Mouse (Mus musculus) bone marrow, adult 2 months (tissue): ENCODE measurements at regions not wholly inside any gene's neighbourhood (a gene's known extent, or its start where the extent isn't known, plus 50 kb on each side); places are given as distances from the start of the nearest gene placed in this dataset.

Experiments
- CTCF ChIP-seq: fragments of 200-500 bp; IDR thresholded peaks from 2 replicates; pipeline ENCODE4 v1.5.1; 2011; ENCODE audit warnings: low read length, control low read depth; ENCODE audit not compliant: control insufficient read depth, insufficient read depth
- POLR2A ChIP-seq: fragments of 200-500 bp; IDR thresholded peaks from 2 replicates; pipeline ENCODE4 v1.6.1; 2011; ENCODE audit warnings: low read depth, mild to moderate bottlenecking, control low read depth, low read length, borderline replicate concordance; ENCODE audit not compliant: control insufficient read depth

DNA sequence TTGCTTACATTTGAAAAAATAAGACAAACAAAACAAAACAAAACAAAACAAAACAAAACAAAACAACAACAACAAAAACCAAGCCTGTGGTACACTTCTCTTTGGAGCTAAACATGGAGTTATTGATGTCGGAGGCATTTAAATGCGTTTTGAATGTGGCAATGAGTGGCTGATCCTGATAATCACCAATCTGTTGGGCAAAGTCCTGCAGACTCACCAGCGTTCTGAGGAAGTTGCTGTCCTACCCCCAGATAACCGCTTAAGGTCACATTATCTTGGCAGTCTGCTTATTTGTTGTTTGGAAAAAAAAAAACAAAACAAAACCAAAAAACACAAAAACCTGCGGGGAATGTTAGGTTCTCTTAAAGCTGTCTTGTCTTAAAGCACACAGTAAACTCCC lies 205.4 kb downstream of the Hace1 start:
- TF ChIP-seq CTCF: no peak
- TF ChIP-seq POLR2A: no peak
